8 mouse cellular contexts compared by ENCODE assay signal in genomic region chr10:5550168-5551021, GRCm38 (mm10). TPM values are rescaled to one million over a fixed set of nuclear protein-coding genes. Genes with fewer than 3 reads are reported as not detected.
DNase-seq lines count a peak whose midpoint lies in the region; ATAC-seq lines count a peak whose summit lies in the region.

No protein-coding gene starts in this region.

- WGBS in kidney, embryonic 14.5 days, result 1% methylated on average over 39 of the region's 44 CpGs
- WGBS in limb, embryonic 12.5 days, result under 1% methylated on average over 42 of the region's 44 CpGs
- WGBS in midbrain, embryonic 12.5 days, result under 1% methylated on average over 43 of the region's 44 CpGs

- peaks cover 3% of the 10 kb centered on the region; the same call in 1 of the 2 replicates for H3K27me3 ChIP-seq in kidney, embryonic 14.5 days (ENCODE audit: control insufficient read depth, insufficient read depth, low read length)
- peaks cover 22% of the 10 kb centered on the region for H3K27me3 ChIP-seq in limb, embryonic 12.5 days
- peaks cover 14% of the 10 kb centered on the region for H3K27me3 ChIP-seq in midbrain, embryonic 12.5 days

- peak overlapping the region; percentile 92 for H3K4me2 ChIP-seq in kidney, embryonic 14.5 days (replicated peaks; ENCODE audit: low read depth, low read length)
- H3K4me2 ChIP-seq in limb, embryonic 12.5 days, result peak overlapping the region; percentile 95
- H3K4me2 ChIP-seq in midbrain, embryonic 12.5 days (replicated peaks), result peak overlapping the region; percentile 91

- peaks cover 9% of the 10 kb centered on the region; the same call in 1 of the 2 replicates for H3K4me1 ChIP-seq in kidney, embryonic 14.5 days (ENCODE audit: control insufficient read depth, insufficient read depth, low read length)
- H3K4me1 ChIP-seq in limb, embryonic 12.5 days (replicated peaks), result 0 out of 2 replicates have a peak, but pooled peaks cover 12% of the 10 kb centered on the region
- H3K4me1 ChIP-seq in midbrain, embryonic 12.5 days, result peaks cover 10% of the 10 kb centered on the region

- ATAC-seq in kidney, embryonic 14.5 days (ENCODE audit: low FRiP score, low TSS enrichment), result peak; percentile 92
- ATAC-seq in limb, embryonic 12.5 days (ENCODE audit: insufficient number of reproducible peaks, insufficient read depth, low FRiP score, low TSS enrichment, low read depth), result peak; percentile 78
- ATAC-seq in midbrain, embryonic 12.5 days (ENCODE audit: low FRiP score, low read depth), result peak; percentile 97

- no peaks in the 10 kb centered on the region for H3K9me3 ChIP-seq in kidney, embryonic 14.5 days (ENCODE audit: control insufficient read depth, low read length)
- H3K9me3 ChIP-seq in limb, embryonic 12.5 days, result no peaks in the 10 kb centered on the region
- H3K9me3 ChIP-seq in midbrain, embryonic 12.5 days, result no peaks in the 10 kb centered on the region

- no peaks in the 10 kb centered on the region for H3K36me3 ChIP-seq in kidney, embryonic 14.5 days (ENCODE audit: control insufficient read depth, insufficient read depth, low read length)
- H3K36me3 ChIP-seq in limb, embryonic 12.5 days, result no peaks in the 10 kb centered on the region
- no peaks in the 10 kb centered on the region for H3K36me3 ChIP-seq in midbrain, embryonic 12.5 days

- H3K27ac ChIP-seq in kidney, embryonic 14.5 days (ENCODE audit: low read depth, low read length), result no peak overlapping the region
- H3K27ac ChIP-seq in limb, embryonic 12.5 days, result no peak overlapping the region
- H3K27ac ChIP-seq in midbrain, embryonic 12.5 days (replicated peaks), result peak overlapping the region; percentile 15; the same call in 1 of the 2 replicates

- peak overlapping the region; percentile 51 for H3K9ac ChIP-seq in kidney, embryonic 14.5 days (ENCODE audit: low read depth, low read length)
- peak overlapping the region; percentile 57 for H3K9ac ChIP-seq in limb, embryonic 12.5 days (replicated peaks)
- H3K9ac ChIP-seq in midbrain, embryonic 12.5 days (replicated peaks), result peak overlapping the region; percentile 66

- DNase-seq in adrenal gland, postnatal 36 days, result peak; percentile 42 to 61
- peak; percentile 66 for DNase-seq in embryo, embryonic 10.5 days (ENCODE audit: low spot score)
- DNase-seq in heart, adult 8-10 months (ENCODE audit: low spot score), result peak; percentile 28
- peak; percentile 54 for DNase-seq in right cerebral cortex, postnatal 4 days
- DNase-seq in c-Kit-positive CD71-positive TER-119-positive erythroid progenitor cells, embryonic 14.5 days (ENCODE audit: low spot score), result no peak

- peak overlapping the region; percentile 50 for H3K4me3 ChIP-seq in kidney, embryonic 14.5 days (ENCODE audit: low read length)
- H3K4me3 ChIP-seq in limb, embryonic 12.5 days (replicated peaks), result peak overlapping the region; percentile 51
- peak overlapping the region; percentile 62 for H3K4me3 ChIP-seq in midbrain, embryonic 12.5 days

RNA-seq across cellular contexts. Expression of gene Syne1, which starts 0.9 kb away (rescaled TPM):
- 10 to 100 TPM; 17.0 to 20.5 TPM for total RNA-seq in adrenal gland, postnatal 36 days (2021)
- total RNA-seq in heart, adult 8-10 months (2022), result 10 to 100 TPM; 57.6 to 65.2 (median 59.0) TPM
- polyA plus RNA-seq in kidney, embryonic 14.5 days (2014; fragmentation: Nextera tagmentation; extraction: Ambion mirVana), result 3.6 and 5.8 TPM in 2 replicates
- polyA plus RNA-seq in limb, embryonic 12.5 days (2016; fragmentation: Nextera tagmentation; extraction: Ambion mirVana), result 4.6 and 5.1 TPM in 2 replicates
- 4.8 and 6.0 TPM in 2 replicates for polyA plus RNA-seq in midbrain, embryonic 12.5 days (2016; fragmentation: Nextera tagmentation; extraction: Ambion mirVana)

RNA-seq across cellular contexts. Expression of gene Myct1, which starts 43.2 kb away (rescaled TPM):
- 1 to 10 TPM; 3.0 to 5.4 TPM for total RNA-seq in adrenal gland, postnatal 36 days (2021)
- 10 to 100 TPM; 10.6 to 13.6 (median 11.7) TPM for total RNA-seq in heart, adult 8-10 months (2022)
- polyA plus RNA-seq in kidney, embryonic 14.5 days (2014; fragmentation: Nextera tagmentation; extraction: Ambion mirVana), result 6.1 and 6.6 TPM in 2 replicates
- 3.1 and 3.5 TPM in 2 replicates for polyA plus RNA-seq in limb, embryonic 12.5 days (2016; fragmentation: Nextera tagmentation; extraction: Ambion mirVana)
- 1.3 and 1.7 TPM in 2 replicates for polyA plus RNA-seq in midbrain, embryonic 12.5 days (2016; fragmentation: Nextera tagmentation; extraction: Ambion mirVana)
